In genomic region chr3:52044651-52045050, GRCm38 (mm10) we compare ENCODE assay signal across 8 mouse cellular contexts.
DNase-seq lines count a peak whose midpoint lies in the region; ATAC-seq lines count a peak whose summit lies in the region.

No protein-coding gene starts in this region.

- H3K36me3 ChIP-seq in lung, embryonic 15.5 days: no peaks in the 10 kb centered on the region
- H3K36me3 ChIP-seq in embryonic facial prominence, embryonic 11.5 days (replicated peaks; ENCODE audit: control insufficient read depth, insufficient read depth, low read depth, low read length): no peaks in the 10 kb centered on the region
- no peaks in the 10 kb centered on the region for H3K36me3 ChIP-seq in hindbrain, embryonic 14.5 days (replicated peaks; ENCODE audit: control insufficient read depth, insufficient read depth)
- no peaks in the 10 kb centered on the region for H3K36me3 ChIP-seq in midbrain, embryonic 16.5 days (ENCODE audit: control insufficient read depth, insufficient read depth, low read length)

- H3K9me3 ChIP-seq in lung, embryonic 15.5 days: no peaks in the 10 kb centered on the region
- no peaks in the 10 kb centered on the region for H3K9me3 ChIP-seq in embryonic facial prominence, embryonic 11.5 days (replicated peaks; ENCODE audit: control insufficient read depth, low read length)
- no peaks in the 10 kb centered on the region for H3K9me3 ChIP-seq in hindbrain, embryonic 14.5 days (ENCODE audit: control insufficient read depth, low read length)
- no peaks in the 10 kb centered on the region for H3K9me3 ChIP-seq in midbrain, embryonic 16.5 days (replicated peaks; ENCODE audit: control insufficient read depth, low read length, poor library complexity, severe bottlenecking)

- peak overlapping the region; percentile 50 for H3K4me2 ChIP-seq in lung, embryonic 15.5 days
- peak overlapping the region; percentile 38 for H3K4me2 ChIP-seq in embryonic facial prominence, embryonic 11.5 days (ENCODE audit: low read depth, low read length)
- H3K4me2 ChIP-seq in hindbrain, embryonic 14.5 days (replicated peaks): peak overlapping the region; percentile 60
- peak overlapping the region; percentile 71 for H3K4me2 ChIP-seq in midbrain, embryonic 16.5 days (ENCODE audit: low read length)

- H3K27ac ChIP-seq in lung, embryonic 15.5 days: peak overlapping the region; percentile 98; the same call in 1 of the 2 replicates
- H3K27ac ChIP-seq in embryonic facial prominence, embryonic 11.5 days (replicated peaks; ENCODE audit: low read depth, low read length): peak overlapping the region; percentile 83
- H3K27ac ChIP-seq in hindbrain, embryonic 14.5 days: peak overlapping the region; percentile 86
- H3K27ac ChIP-seq in midbrain, embryonic 16.5 days (ENCODE audit: low read length): peak overlapping the region; percentile 90

- H3K4me1 ChIP-seq in lung, embryonic 15.5 days: peaks cover 75% of the 10 kb centered on the region
- peaks cover 12% of the 10 kb centered on the region; the same call in 1 of the 2 replicates for H3K4me1 ChIP-seq in embryonic facial prominence, embryonic 11.5 days (ENCODE audit: control insufficient read depth, insufficient read depth, low read length)
- peaks cover 47% of the 10 kb centered on the region for H3K4me1 ChIP-seq in hindbrain, embryonic 14.5 days (replicated peaks; ENCODE audit: control insufficient read depth, insufficient read depth, low read length)
- H3K4me1 ChIP-seq in midbrain, embryonic 16.5 days (ENCODE audit: control insufficient read depth, insufficient read depth, low read length): peaks cover 39% of the 10 kb centered on the region

- WGBS in lung, embryonic 15.5 days: 7% methylated on average over 14 of the region's 14 CpGs
- WGBS in embryonic facial prominence, embryonic 11.5 days: 4% methylated on average over 14 of the region's 14 CpGs
- 6% methylated on average over 14 of the region's 14 CpGs for WGBS in hindbrain, embryonic 14.5 days
- WGBS in midbrain, embryonic 16.5 days: 3% methylated on average over 14 of the region's 14 CpGs

- DNase-seq in lung, postnatal 14 days: no peak
- DNase-seq in embryonic facial prominence, embryonic 11.5 days (ENCODE audit: low spot score): peak; percentile 68
- DNase-seq in hindbrain, embryonic 14.5 days (ENCODE audit: low spot score): peak; percentile 72
- no peak for DNase-seq in spleen, adult 18-20 months
- no peak for DNase-seq in layer of hippocampus, postnatal 25 days (ENCODE audit: extremely low spot score in 1 of 2, low spot score in 1 of 2)

- H3K4me3 ChIP-seq in lung, embryonic 15.5 days: no peak overlapping the region
- H3K4me3 ChIP-seq in embryonic facial prominence, embryonic 11.5 days (ENCODE audit: low read depth, low read length): peak overlapping the region; percentile 5; the same call in 1 of the 2 replicates
- peak overlapping the region; percentile 2; the same call in 1 of the 2 replicates for H3K4me3 ChIP-seq in hindbrain, embryonic 14.5 days (replicated peaks; ENCODE audit: low read length)
- peak overlapping the region; percentile 6; the same call in 1 of the 2 replicates for H3K4me3 ChIP-seq in midbrain, embryonic 16.5 days (ENCODE audit: low read depth, low read length)

- H3K27me3 ChIP-seq in lung, embryonic 15.5 days: no peaks in the 10 kb centered on the region
- no peaks in the 10 kb centered on the region for H3K27me3 ChIP-seq in embryonic facial prominence, embryonic 11.5 days (ENCODE audit: control insufficient read depth, insufficient read depth, low read length)
- no peaks in the 10 kb centered on the region for H3K27me3 ChIP-seq in hindbrain, embryonic 14.5 days (ENCODE audit: control insufficient read depth, insufficient read depth, low read length)
- H3K27me3 ChIP-seq in midbrain, embryonic 16.5 days (ENCODE audit: control insufficient read depth, insufficient read depth, low read depth, low read length): no peaks in the 10 kb centered on the region

- H3K9ac ChIP-seq in lung, embryonic 15.5 days: peak overlapping the region; percentile 17
- H3K9ac ChIP-seq in embryonic facial prominence, embryonic 11.5 days (replicated peaks; ENCODE audit: low read length): peak overlapping the region; percentile 10
- H3K9ac ChIP-seq in hindbrain, embryonic 14.5 days: peak overlapping the region; percentile 55
- H3K9ac ChIP-seq in midbrain, embryonic 16.5 days (ENCODE audit: low read depth, low read length): peak overlapping the region; percentile 57

- ATAC-seq in lung, embryonic 15.5 days (ENCODE audit: borderline replicate concordance, extremely low read depth, low FRiP score, low TSS enrichment): no peak
- no peak; the same call in 1 of the 2 replicates for ATAC-seq in embryonic facial prominence, embryonic 11.5 days (replicated peaks; ENCODE audit: insufficient number of reproducible peaks, low FRiP score, low TSS enrichment, low read depth)
- ATAC-seq in hindbrain, embryonic 14.5 days (ENCODE audit: low FRiP score): peak; percentile 21; the same call in 1 of the 2 replicates
- ATAC-seq in midbrain, embryonic 16.5 days: 0 out of 2 replicates have a peak, but pooled peaks have one; percentile 13
- ATAC-seq in inflammation-experienced regulatory T-cells, adult 6 months: no peak

Comparison
In these comparisons a context has a peak if more than half of its experiments do, and no peak if none do; other contexts are left out.
1. ATAC-seq: peak in hindbrain, embryonic 14.5 days (single experiment) and midbrain, embryonic 16.5 days (single experiment); none in lung, embryonic 15.5 days (single experiment), embryonic facial prominence, embryonic 11.5 days (single experiment) and inflammation-experienced regulatory T-cells, adult 6 months (single experiment).
2. DNase-seq: peak in embryonic facial prominence, embryonic 11.5 days (single experiment) and hindbrain, embryonic 14.5 days (single experiment); none in lung, postnatal 14 days (single experiment), spleen, adult 18-20 months (0 of 2) and layer of hippocampus, postnatal 25 days (0 of 2).
3. Peak in every context shown above with its lines, with median percentiles within 50 percentile points of each other: H3K27ac ChIP-seq, H3K4me2 ChIP-seq and H3K9ac ChIP-seq.